Mouse (Mus musculus) hematopoietic multipotent progenitor cell, adult 10-12 weeks (in vitro differentiated cells): ENCODE results near the gene Slc12a9. TPM values are rescaled to one million over a fixed set of nuclear protein-coding genes. Genes with fewer than 3 reads are reported as not detected.

ENCODE experiments used
- polyA plus RNA-seq: library from polyadenylated mRNA; stranded (reverse); fragments of >175 nt; gene quantifications from 2 replicates; pipeline ENCODE4 v1.2.3, GENCODE M21; 2012; ENCODE audit warnings: low replicate concordance

Slc12a9 gene
- 19.9 and 21.4 TPM in 2 replicates for polyA plus RNA-seq

DNA sequence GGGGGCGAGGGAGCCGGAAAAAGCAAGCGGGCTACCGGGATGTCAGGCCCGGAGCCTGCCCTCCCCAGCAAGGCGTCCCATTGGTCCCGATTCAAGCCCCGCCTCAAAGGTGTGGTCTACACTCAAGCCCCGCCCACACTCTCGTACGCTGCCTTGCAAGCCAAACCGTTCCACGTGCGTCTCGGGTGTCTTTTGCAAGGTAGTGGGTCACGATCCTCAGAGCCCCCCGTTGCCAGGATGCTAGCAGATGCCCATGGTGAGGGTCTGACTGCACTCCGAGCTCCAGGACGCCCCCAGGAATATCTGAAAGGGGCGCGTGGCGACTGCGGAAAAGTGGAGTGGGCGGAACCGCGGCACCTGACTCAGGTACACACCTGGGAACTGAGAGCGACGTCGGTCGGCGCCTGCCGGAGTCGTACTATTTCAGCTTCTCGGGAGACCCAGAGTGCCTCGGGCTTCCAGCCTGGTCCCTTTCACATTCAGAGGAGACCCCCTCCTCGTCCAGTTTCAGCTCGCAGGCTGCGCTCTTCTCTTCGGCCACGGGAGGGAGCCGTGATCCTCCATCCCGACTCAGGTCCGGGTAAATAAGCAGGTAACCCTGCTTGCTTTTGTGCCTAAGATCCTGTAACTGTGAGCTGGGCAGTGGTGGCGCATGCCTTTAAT lies at the start of gene Slc12a9:
TSS of gene Slc12a9 (minus strand) at position 86 of the 663 bp plus-strand sequence.

DNA sequence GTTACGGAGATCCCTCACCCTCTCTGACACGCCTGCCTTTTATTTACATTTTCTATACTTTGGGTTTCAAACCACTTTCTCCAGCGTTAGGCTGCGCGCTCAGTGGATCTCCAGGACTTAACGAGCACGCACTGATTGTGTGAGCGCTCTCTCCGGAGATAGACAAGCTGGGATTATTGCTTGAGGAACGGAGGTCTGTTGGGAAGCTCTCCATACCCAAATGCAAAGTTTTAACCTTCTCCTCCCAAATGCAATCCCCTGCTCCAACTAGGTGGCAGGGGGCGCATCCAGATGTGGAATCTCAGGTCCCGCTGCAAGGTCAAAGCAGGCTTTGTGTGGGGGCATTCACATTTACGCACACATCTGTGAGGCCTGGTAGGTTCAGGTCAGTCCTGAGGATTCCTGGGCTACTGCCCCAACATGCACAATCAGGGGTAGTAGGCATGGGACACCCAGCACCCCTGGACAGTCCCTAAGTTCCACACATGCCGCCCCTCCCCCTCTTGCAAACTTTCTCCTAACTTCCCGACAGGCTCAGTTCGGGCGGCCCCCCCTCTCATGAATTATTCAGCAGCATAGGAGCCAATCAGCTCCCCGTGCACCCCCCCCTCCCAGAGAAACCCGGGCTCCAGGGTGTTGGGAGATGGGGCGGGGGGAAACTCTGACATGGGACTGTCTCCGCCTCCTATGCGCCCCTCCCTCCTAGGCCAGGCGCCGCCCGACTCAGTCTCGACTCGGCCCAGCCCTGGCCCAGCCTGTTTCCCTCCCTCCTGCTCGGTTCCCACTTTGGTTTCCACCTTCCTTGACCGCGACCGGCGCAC lies 16.2 kb upstream of the Slc12a9 start, which contains the start of gene Ephb4:
TSS of gene Ephb4 (plus strand) at position 726 of the 821 bp plus-strand sequence.

DNA sequence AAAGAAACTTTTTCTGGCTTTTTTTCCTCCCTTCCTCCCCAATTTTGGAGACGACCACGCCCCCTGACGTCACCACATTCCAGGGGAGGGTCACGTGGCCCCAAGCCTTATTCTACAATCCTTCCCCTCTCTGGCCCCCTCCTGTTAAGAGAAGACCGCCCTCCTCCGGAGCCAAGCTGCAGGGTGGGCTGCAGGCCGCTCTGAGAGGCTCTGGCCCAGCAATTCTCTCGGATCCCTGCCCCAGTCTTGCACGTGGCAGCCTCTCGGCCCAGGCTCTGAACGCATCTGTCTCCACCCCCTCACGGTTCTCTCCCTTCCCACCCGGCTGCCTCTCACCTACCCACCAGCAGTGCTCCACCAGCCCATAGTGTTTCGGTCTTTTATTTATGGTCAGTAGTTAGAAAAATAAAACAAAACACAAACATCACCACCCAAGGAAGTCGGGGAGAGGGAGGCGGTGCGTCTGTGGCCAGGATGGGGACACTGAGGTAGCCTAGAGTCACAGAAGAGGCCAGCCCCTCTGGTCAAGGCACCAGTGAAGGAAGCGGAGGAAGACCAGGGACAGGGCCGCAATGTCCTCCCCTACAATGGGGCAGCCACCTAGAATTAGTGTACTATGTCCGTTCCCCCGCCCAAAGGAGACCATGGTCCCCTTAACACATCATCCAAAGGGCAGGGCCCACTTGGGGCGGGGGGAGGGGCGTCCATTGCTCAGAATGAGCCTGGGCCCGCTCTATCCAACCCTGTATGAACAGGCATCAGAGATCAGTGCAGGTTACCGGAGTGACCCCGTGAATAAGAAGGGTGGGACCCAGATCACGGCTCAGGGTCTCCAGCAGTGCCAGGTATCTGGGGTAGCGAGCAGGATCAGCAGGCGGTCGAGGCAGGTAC lies 19.0 kb downstream of the Slc12a9 start, which contains the start of gene Trip6:
TSS of gene Trip6 (minus strand) at position 212 of the 891 bp plus-strand sequence.

GRCm38 (mm10) chr5:137307071-137307912 lies 26.1 kb downstream of the Slc12a9 start, which contains the start of gene Srrt:
Srrt (minus strand) TSS chr5:137307674.

GRCm38 (mm10) chr5:137293839-137294743 lies 39.3 kb downstream of the Slc12a9 start, which contains the start of gene Ufsp1:
Ufsp1 (plus strand) TSS chr5:137294629.

GRCm38 (mm10) chr5:137287032-137287952 lies 46.1 kb downstream of the Slc12a9 start, which contains the start of gene Ache:
Ache (plus strand) TSS chr5:137287519.

Other genes starting within 250 kb of the Slc12a9 start
- gene Trim56, start 217.4 kb downstream of the Slc12a9 start, polyA plus RNA-seq, result 24.2 and 63.5 TPM in 2 replicates
- not detected in 2 replicates for gene Muc3, start 184.3 kb downstream of the Slc12a9 start, polyA plus RNA-seq
- 0.75 and 1.0 TPM in 2 replicates for gene Muc3a, start 121.2 kb downstream of the Slc12a9 start, polyA plus RNA-seq
- 3.0 and 24.8 TPM in 2 replicates for gene Ache, start 46.1 kb downstream of the Slc12a9 start, polyA plus RNA-seq
- 3.3 and 10.5 TPM in 2 replicates for gene Ufsp1, start 39.0 kb downstream of the Slc12a9 start, polyA plus RNA-seq
- gene Srrt, start 25.9 kb downstream of the Slc12a9 start, polyA plus RNA-seq, result 292 and 329 TPM in 2 replicates
- gene Trip6, start 19.2 kb downstream of the Slc12a9 start, polyA plus RNA-seq, result 8.5 and 16.7 TPM in 2 replicates
- 0.77 and 1.5 TPM in 2 replicates for gene Ephb4, start 16.5 kb upstream of the Slc12a9 start, polyA plus RNA-seq
- 0.27 and 1.3 TPM in 2 replicates for gene Zan, start 143.5 kb upstream of the Slc12a9 start, polyA plus RNA-seq
- 22.2 and 55.1 TPM in 2 replicates for gene Pop7, start 168.9 kb upstream of the Slc12a9 start, polyA plus RNA-seq
- gene Gigyf1, start 185.0 kb upstream of the Slc12a9 start, polyA plus RNA-seq, result 93.0 and 157 TPM in 2 replicates
- not detected in 2 replicates for gene Epo, start 199.6 kb upstream of the Slc12a9 start, polyA plus RNA-seq
- gene Gnb2, start 199.9 kb upstream of the Slc12a9 start, polyA plus RNA-seq, result 466 and 724 TPM in 2 replicates
- gene Actl6b, start 219.9 kb upstream of the Slc12a9 start, polyA plus RNA-seq, result not detected in 2 replicates
- 2.0 and 13.3 TPM in 2 replicates for gene Tfr2, start 236.2 kb upstream of the Slc12a9 start, polyA plus RNA-seq